In the genomic region with DNA sequence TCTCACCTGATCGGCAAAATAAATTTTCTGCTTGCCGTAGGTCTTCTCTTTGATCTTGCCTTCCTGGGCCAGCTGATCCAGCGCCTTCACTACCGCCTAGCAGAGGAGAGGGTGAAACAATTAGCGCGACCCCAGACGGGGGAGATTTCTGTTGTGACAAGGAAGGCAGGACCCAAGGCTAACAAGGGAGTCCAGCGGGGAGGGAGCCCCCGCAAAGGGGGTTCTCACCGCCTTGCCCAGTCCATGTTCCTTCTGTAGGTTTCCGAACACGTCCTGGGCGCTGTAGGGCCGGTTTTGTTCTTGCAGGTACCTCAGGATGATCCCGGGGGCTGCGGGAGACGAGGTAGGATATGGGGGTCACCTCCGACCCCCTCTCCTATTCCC, we compare ENCODE assay signal across 9 mouse cellular contexts. TPM values are rescaled to one million over a fixed set of nuclear protein-coding genes. Genes with fewer than 3 reads are reported as not detected.
A peak's percentile ranks its signal among the peaks of the same experiment; 100 is the strongest.
DNase-seq lines count a peak whose midpoint lies in the region; ATAC-seq and TF ChIP-seq lines count a peak whose summit lies in the region.
"Had no signal": no experiment of that assay in that cellular context is flagged by ENCODE, and none has a peak within 500 bp of the region (broad histone marks: within the 10 kb centered on the region; RNA-seq: fewer than 3 reads in every experiment).

No protein-coding gene starts in this region.

- peak overlapping the region; percentile 53; the same call in 1 of the 2 replicates for H3K9ac ChIP-seq in heart, adult 2 months (ENCODE audit: low read depth, low read length)
- peak overlapping the region; percentile 57 for H3K9ac ChIP-seq in forebrain, postnatal 0 days

- peak; percentile 21 for ATAC-seq in forebrain, postnatal 0 days
- peak; percentile 16 for ATAC-seq in megakaryocyte, adult 5-6 weeks (ENCODE audit: poor library complexity, severe bottlenecking)

- no peak for TF ChIP-seq EP300 in heart, adult 2 months (IDR thresholded peaks at IDR 0.05; ENCODE audit: insufficient read depth, low read depth, low read length)

- no peaks in the 10 kb centered on the region; the same call in 1 of the 2 replicates for H3K4me1 ChIP-seq in heart, adult 2 months (ENCODE audit: control insufficient read depth, insufficient read depth, low read length)
- H3K4me1 ChIP-seq in E14TG2a.4 (replicated peaks; ENCODE audit: low read depth, low read length) = peaks cover 33% of the 10 kb centered on the region
- H3K4me1 ChIP-seq in forebrain, postnatal 0 days (ENCODE audit: insufficient read depth) = no peaks in the 10 kb centered on the region; the same call in 1 of the 2 replicates

- peak overlapping the region; percentile 79 for H3K4me2 ChIP-seq in forebrain, postnatal 0 days (ENCODE audit: low read depth)

- H3K4me3 ChIP-seq in heart, adult 2 months = peak overlapping the region; percentile 66
- peak overlapping the region; percentile 94 for H3K4me3 ChIP-seq in E14TG2a.4 (replicated peaks; ENCODE audit: low read length)
- peak overlapping the region; percentile 56 for H3K4me3 ChIP-seq in forebrain, postnatal 0 days (ENCODE audit: low read depth, low read length)

- TF ChIP-seq POLR2A in heart, adult 2 months (IDR thresholded peaks at IDR 0.05; ENCODE audit: insufficient read depth, low read depth, low read length) = no peak

- DNase-seq in heart, adult 2 months = no peak
- no peak for DNase-seq in heart, adult 9 months (ENCODE audit: low spot score in 2 of 2)
- DNase-seq in forebrain, postnatal 0 days = no peak
- no peak for DNase-seq in gastrocnemius, postnatal 36 days
- DNase-seq in adrenal gland, postnatal 25 days = no peak
- no peak for DNase-seq in MN1 (ENCODE audit: low spot score)

- H3K36me3 ChIP-seq in heart, adult 2 months (ENCODE audit: control insufficient read depth, insufficient read depth, low read length) = no peaks in the 10 kb centered on the region
- peaks cover 79% of the 10 kb centered on the region for H3K36me3 ChIP-seq in E14TG2a.4 (ENCODE audit: insufficient read depth, low read length)
- peaks cover 73% of the 10 kb centered on the region for H3K36me3 ChIP-seq in forebrain, postnatal 0 days (ENCODE audit: insufficient read depth)

- no peak for TF ChIP-seq CTCF in heart, adult 2 months (IDR thresholded peaks at IDR 0.05)
- TF ChIP-seq CTCF in E14TG2a.4 (conservative IDR thresholded peaks at IDR 0.05; ENCODE audit: low read length) = no peak
- no peak for TF ChIP-seq CTCF in forebrain, postnatal 0 days (IDR thresholded peaks at IDR 0.05; ENCODE audit: low read depth)

- peak overlapping the region; percentile 93; the same call in 1 of the 2 replicates for H3K27ac ChIP-seq in heart, adult 2 months
- H3K27ac ChIP-seq in forebrain, postnatal 0 days (ENCODE audit: low read depth, low read length) = peak overlapping the region; percentile 81

- intact Hi-C loops in heart, adult 2 months (cut with DNase I) = no loop called here
- intact Hi-C loops in gastrocnemius, postnatal 36 days (cut with DNase I) = loop anchor here (1.0 kb wide), 1 partner anchor 80 kb away; the partner anchor contains the start of gene Ccr10

- WGBS in heart, adult 2 months = 2% methylated on average over 18 of the region's 18 CpGs
- WGBS in forebrain, postnatal 0 days = 1% methylated on average over 18 of the region's 18 CpGs

- H3K79me2 ChIP-seq in heart, adult 2 months (replicated peaks; ENCODE audit: control insufficient read depth, insufficient read depth, low read length) = no peaks in the 10 kb centered on the region

- H3K27me3 ChIP-seq in heart, adult 2 months (ENCODE audit: control insufficient read depth, insufficient read depth, low read length) = no peaks in the 10 kb centered on the region
- no peaks in the 10 kb centered on the region for H3K27me3 ChIP-seq in E14TG2a.4 (ENCODE audit: insufficient read depth, low read length)
- no peaks in the 10 kb centered on the region for H3K27me3 ChIP-seq in forebrain, postnatal 0 days (ENCODE audit: insufficient read depth, low read length)

- H3K9me3 ChIP-seq in E14TG2a.4 (ENCODE audit: low read length) = no peaks in the 10 kb centered on the region
- H3K9me3 ChIP-seq in forebrain, postnatal 0 days (ENCODE audit: low read length) = no peaks in the 10 kb centered on the region

RNA-seq across cellular contexts. Expression of gene Psmc3ip, which starts 0.3 kb away (rescaled TPM):
- 1 to 10 TPM; 1.6 to 2.7 TPM for total RNA-seq in heart, adult 2 months (2021)
- polyA plus RNA-seq in heart, adult 2 months (2012; rRNA removed) = 1.1 and 1.3 TPM in 2 replicates
- 9.5 and 13.8 TPM in 2 replicates for total RNA-seq in forebrain, postnatal 0 days (2014; rRNA removed)
- polyA plus RNA-seq in forebrain, postnatal 0 days (2015; fragmentation: Nextera tagmentation; extraction: Ambion mirVana) = 19.2 and 25.7 TPM in 2 replicates
- 11.5 and 14.9 TPM in 2 replicates for total RNA-seq in megakaryocyte, adult 5-6 weeks (2015)
- 21.3 and 24.1 TPM in 2 replicates for total RNA-seq in megakaryocyte, adult 5-6 weeks (2017)
- total RNA-seq in gastrocnemius, postnatal 36 days (2021) = 1 to 10 TPM; 1.6 to 2.1 TPM
- total RNA-seq in adrenal gland, postnatal 25 days (2021) = 7.1 and 9.4 TPM in 2 replicates

RNA-seq across cellular contexts. Expression of gene Mlx, which starts 7.8 kb away (rescaled TPM):
- 10 to 100 TPM; 18.1 to 21.3 TPM for total RNA-seq in heart, adult 2 months (2021)
- 23.0 and 45.2 TPM in 2 replicates for polyA plus RNA-seq in heart, adult 2 months (2012; rRNA removed)
- 68.0 and 76.5 TPM in 2 replicates for total RNA-seq in forebrain, postnatal 0 days (2014; rRNA removed)
- polyA plus RNA-seq in forebrain, postnatal 0 days (2015; fragmentation: Nextera tagmentation; extraction: Ambion mirVana) = 78.0 and 82.4 TPM in 2 replicates
- total RNA-seq in megakaryocyte, adult 5-6 weeks (2015) = 62.7 and 64.8 TPM in 2 replicates
- total RNA-seq in megakaryocyte, adult 5-6 weeks (2017) = 79.3 and 96.0 TPM in 2 replicates
- total RNA-seq in gastrocnemius, postnatal 36 days (2021) = 10 to 100 TPM in 1 of 2 experiments, 1 to 10 TPM in 1; 8.8 to 12.4 TPM
- 55.2 and 70.0 TPM in 2 replicates for total RNA-seq in adrenal gland, postnatal 25 days (2021)

RNA-seq across cellular contexts. Expression of gene Coasy, which starts 12.6 kb away (rescaled TPM):
- 10 to 100 TPM; 15.8 to 17.5 TPM for total RNA-seq in heart, adult 2 months (2021)
- 22.1 and 24.6 TPM in 2 replicates for polyA plus RNA-seq in heart, adult 2 months (2012; rRNA removed)
- total RNA-seq in forebrain, postnatal 0 days (2014; rRNA removed) = 39.3 and 40.7 TPM in 2 replicates
- 39.8 and 40.2 TPM in 2 replicates for polyA plus RNA-seq in forebrain, postnatal 0 days (2015; fragmentation: Nextera tagmentation; extraction: Ambion mirVana)
- 10.6 and 13.1 TPM in 2 replicates for total RNA-seq in megakaryocyte, adult 5-6 weeks (2015)
- 11.4 and 15.8 TPM in 2 replicates for total RNA-seq in megakaryocyte, adult 5-6 weeks (2017)
- total RNA-seq in gastrocnemius, postnatal 36 days (2021) = 1 to 10 TPM; 8.0 to 8.9 TPM
- 93.5 and 115 TPM in 2 replicates for total RNA-seq in adrenal gland, postnatal 25 days (2021)

RNA-seq across cellular contexts. Expression of gene Hsd17b1, which starts 16.7 kb away (rescaled TPM):
- total RNA-seq in heart, adult 2 months (2021) = under 1 TPM; 0.47 to 0.70 TPM
- 0.32 and 0.55 TPM in 2 replicates for polyA plus RNA-seq in heart, adult 2 months (2012; rRNA removed)
- 0.23 and 0.71 TPM in 2 replicates for total RNA-seq in forebrain, postnatal 0 days (2014; rRNA removed)
- polyA plus RNA-seq in forebrain, postnatal 0 days (2015; fragmentation: Nextera tagmentation; extraction: Ambion mirVana) = not detected in 2 replicates
- total RNA-seq in megakaryocyte, adult 5-6 weeks (2015) = 0.11 and 0.45 TPM in 2 replicates
- total RNA-seq in megakaryocyte, adult 5-6 weeks (2017) = 0.29 TPM in 1 of 2 replicates, not detected in the other
- not detected for total RNA-seq in gastrocnemius, postnatal 36 days (2021)
- 2.6 and 3.3 TPM in 2 replicates for total RNA-seq in adrenal gland, postnatal 25 days (2021)
- total RNA-seq: hematopoietic stem cell, adult 5-6 weeks had no signal

RNA-seq across cellular contexts. Expression of gene Retreg3, which starts 24.8 kb away (rescaled TPM):
- 10 to 100 TPM; 28.5 to 31.0 TPM for total RNA-seq in heart, adult 2 months (2021)
- polyA plus RNA-seq in heart, adult 2 months (2012; rRNA removed) = 31.8 and 53.1 TPM in 2 replicates
- total RNA-seq in forebrain, postnatal 0 days (2014; rRNA removed) = 53.3 and 59.0 TPM in 2 replicates
- polyA plus RNA-seq in forebrain, postnatal 0 days (2015; fragmentation: Nextera tagmentation; extraction: Ambion mirVana) = 21.0 and 23.2 TPM in 2 replicates
- 15.9 and 17.2 TPM in 2 replicates for total RNA-seq in megakaryocyte, adult 5-6 weeks (2015)
- total RNA-seq in megakaryocyte, adult 5-6 weeks (2017) = 48.1 and 53.1 TPM in 2 replicates
- total RNA-seq in gastrocnemius, postnatal 36 days (2021) = 10 to 100 TPM; 29.6 to 29.7 TPM
- 53.5 and 64.1 TPM in 2 replicates for total RNA-seq in adrenal gland, postnatal 25 days (2021)
